Mouse (Mus musculus) naive thymus-derived CD4-positive, alpha-beta T cell, adult 2 months (primary cell): Measurements from ENCODE around the gene Serpind1.

Source experiments
- DNase-seq: peaks from one replicate; pipeline ENCODE4 v3.0.0-alpha.2; 2011; ENCODE audit warnings: low read depth

Serpind1 gene

DNA sequence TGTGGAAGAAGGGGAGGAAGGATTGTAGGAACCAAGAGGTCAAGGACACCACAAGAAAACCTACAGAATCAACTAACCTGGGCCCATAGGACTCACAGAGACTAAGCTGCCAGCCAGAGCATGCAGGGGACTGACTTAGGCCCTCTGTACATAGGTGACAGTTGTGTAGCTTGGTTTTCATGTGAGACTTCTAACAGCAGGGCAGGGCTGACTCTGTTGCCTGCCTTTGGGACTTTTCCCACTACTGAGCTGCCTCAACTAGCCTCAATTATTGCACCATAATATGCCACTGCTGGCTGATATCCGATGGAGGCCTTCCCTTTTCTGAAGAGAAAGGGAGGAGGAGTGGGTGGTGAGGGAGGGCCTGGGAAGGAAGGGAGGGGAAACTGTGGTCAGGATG lies 15.6 kb downstream of the Serpind1 start:
- no peak for DNase-seq

DNA sequence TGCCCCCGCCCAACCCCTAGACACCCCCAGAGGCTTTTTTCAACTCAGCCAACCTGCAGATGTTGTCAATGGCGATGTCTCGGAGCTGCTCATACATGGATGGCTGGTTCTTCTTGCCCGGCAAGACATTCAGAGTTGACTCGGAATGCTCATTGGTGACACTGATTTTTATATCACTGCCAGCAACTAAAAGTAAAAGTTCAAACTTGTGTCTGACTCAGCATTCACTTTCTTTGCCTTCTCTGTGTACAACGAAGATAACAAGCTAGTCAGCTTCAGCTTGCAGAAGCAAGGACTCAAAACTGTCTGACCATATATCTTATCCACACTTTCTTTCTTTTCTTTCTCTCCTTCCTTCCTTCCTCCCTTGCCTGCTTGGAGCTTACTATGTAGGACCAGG lies 24.9 kb downstream of the Serpind1 start:
- DNase-seq = no peak

- DNase-seq = no peak
These were observed 27.6 kb downstream of the Serpind1 start for GRCm38 (mm10) chr16:17358787-17359186.

- DNase-seq = no peak
These were observed 51.1 kb downstream of the Serpind1 start for GRCm38 (mm10) chr16:17382306-17382705.

DNA sequence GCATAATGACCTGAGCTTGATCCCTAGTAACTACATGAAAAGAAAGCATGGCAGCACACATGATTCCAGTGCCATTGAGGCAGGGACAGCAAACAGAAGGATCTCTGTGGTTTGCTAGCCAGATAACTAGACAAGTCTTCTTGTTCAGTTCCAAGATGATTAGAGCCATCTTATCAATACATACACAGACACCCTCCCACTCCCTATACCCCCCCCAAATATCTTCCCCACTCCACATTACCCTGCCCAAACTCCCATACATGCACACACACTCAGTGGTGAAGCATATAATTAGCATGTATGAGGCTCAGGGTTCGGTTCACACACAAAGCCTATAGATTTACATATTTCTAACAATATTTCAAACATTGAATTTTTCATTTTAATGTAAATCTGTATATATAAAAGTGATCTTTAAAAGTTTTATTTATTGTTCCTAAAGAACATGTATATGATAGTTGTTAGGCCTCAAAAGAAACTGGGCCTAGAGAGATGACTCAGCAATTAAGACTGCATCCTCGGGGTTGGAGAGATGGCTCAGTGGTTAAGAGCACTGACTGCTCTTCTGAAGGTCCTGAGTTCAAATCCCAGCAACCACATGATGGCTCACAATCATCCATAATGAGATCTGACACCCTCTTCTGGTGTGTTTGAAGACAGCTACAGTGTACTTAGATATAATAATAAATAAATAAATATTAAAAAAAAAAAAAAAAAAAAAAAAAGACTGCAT lies 52.6 kb downstream of the Serpind1 start:
- DNase-seq = no peak

- no peak for DNase-seq
These were observed 61.6 kb downstream of the Serpind1 start for GRCm38 (mm10) chr16:17392784-17393183.
